Mouse (Mus musculus) brain, embryonic 14.5 days (tissue): ENCODE results near the gene 4930590J08Rik.

Experiments used
- CTCF ChIP-seq: fragments of 200-500 bp; IDR thresholded peaks from 2 replicates; pipeline ENCODE4 v1.5.1; 2012; ENCODE audit warnings: inconsistent platforms, mild to moderate bottlenecking, moderate library complexity, borderline replicate concordance; ENCODE audit not compliant: insufficient read depth, insufficient read length; ENCODE audit errors: extremely low read depth
- POLR2A ChIP-seq: fragments of 200-500 bp; IDR thresholded peaks from 2 replicates; pipeline ENCODE4 v1.6.1; 2012; ENCODE audit warnings: mild to moderate bottlenecking, inconsistent platforms, borderline replicate concordance; ENCODE audit not compliant: poor library complexity, insufficient read depth, insufficient read length, severe bottlenecking; ENCODE audit errors: extremely low read depth

DNA sequence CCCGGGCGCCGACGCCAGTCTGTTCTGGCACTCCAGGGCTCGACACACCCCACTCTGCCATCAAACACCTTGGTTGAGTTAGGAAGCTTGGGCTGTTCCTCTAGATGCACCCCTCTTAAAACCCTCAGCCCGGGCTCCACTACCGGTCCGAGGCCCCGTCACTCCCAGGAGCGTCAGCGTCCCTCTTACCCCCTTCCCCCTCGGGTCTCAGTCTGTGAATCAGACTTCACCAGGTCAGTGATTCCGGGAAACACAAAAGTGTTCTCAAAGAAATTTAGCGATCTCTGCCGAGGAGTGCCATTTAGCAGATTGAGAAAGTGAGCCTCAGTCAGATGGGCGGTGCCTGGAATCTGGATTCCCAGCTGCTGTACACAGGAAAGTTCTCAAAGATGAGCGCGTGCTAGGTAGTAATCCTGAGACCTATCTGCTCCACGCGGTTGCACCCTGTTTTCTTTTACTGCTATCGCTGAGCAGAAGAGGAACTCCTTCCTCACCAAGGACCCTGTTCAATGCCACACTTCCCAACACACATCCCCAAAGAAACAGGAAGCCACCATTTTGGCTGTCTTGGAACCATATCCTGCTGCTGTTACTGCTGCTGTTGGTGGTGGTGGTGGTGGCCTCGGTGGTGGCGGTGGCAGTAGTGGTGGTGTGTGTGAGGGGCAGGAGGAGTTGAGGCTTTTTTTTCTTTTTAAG lies 76.8 kb downstream of the 4930590J08Rik start:
- TF ChIP-seq POLR2A = no peak
- TF ChIP-seq CTCF = no peak
